Mouse (Mus musculus): Measurements from ENCODE around the gene Dync1li2. TPM values are rescaled to one million over a fixed set of nuclear protein-coding genes. Genes with fewer than 3 reads are reported as not detected.

Gene Dync1li2
- polyA plus RNA-seq, 1 experiment from 2014 or later: 11.3 TPM

DNA sequence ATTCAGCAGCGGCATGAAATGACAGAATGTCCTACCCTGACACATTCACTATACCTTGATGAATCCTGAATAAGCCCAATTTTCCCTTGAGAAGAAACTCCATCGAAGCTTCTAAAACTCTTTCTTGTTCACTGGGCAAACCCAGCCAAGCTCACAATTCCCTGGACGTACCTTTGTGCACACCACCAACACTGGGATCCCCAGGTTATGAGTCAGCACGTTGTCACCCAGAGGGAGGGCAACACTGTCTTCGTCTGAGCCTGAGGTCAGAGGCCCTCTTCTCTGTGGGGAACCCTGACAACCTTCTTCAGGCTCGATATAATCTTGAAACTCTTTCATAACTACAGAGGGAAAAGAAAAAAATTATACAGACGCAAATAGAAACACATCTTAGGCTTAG, 12.6 kb downstream of the Dync1li2 start:
- Histone ChIP-seq H3K9ac (ENCODE audit: low read depth, low read length) (no peak overlapping the region), H3K27ac (ENCODE audit: low read length) (no peak overlapping the region), H3K36me3 (ENCODE audit: control insufficient read depth, insufficient read depth) (peaks cover 53% of the 10 kb centered on the region), H3K27me3 (ENCODE audit: control insufficient read depth, insufficient read depth, low read depth, low read length) (no peaks in the 10 kb centered on the region), H3K4me2 (ENCODE audit: low read depth, low read length) (no peak overlapping the region), H3K9me3 (replicated peaks; ENCODE audit: control insufficient read depth, low read length) (no peaks in the 10 kb centered on the region), H3K4me3 (ENCODE audit: low read depth, low read length) (no peak overlapping the region), H3K4me1 (ENCODE audit: control insufficient read depth, low read depth, low read length) (peaks cover 13% of the 10 kb centered on the region)
- 73% methylated on average over 7 of the region's 7 CpGs for WGBS (ENCODE audit: insufficient replicate concordance)
- ATAC-seq (ENCODE audit: low read depth): no peak

DNA sequence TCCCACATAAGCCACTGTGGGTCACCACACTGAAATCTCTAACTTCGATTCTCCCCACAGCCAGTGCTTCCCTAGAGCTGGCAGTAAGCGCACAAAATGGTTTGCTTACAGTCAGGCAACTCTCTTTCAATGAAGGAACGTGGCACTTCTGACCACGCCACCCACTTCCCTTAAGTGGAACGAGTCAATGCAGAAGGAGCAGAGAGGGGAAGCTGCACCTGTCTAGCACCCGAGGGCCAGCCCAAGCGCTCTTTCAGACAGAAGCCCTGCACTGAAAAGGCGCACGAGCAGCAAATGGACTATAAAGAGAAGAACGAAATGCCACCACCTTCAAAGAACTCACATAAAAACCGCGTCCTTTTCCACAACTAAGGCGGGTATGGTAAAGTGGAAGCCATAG, 15.1 kb downstream of the Dync1li2 start:
- no peaks in the 10 kb centered on the region for H3K27me3 ChIP-seq (ENCODE audit: control insufficient read depth, insufficient read depth, low read depth, low read length)
- H3K36me3 ChIP-seq (ENCODE audit: control insufficient read depth, insufficient read depth): peaks cover 52% of the 10 kb centered on the region
- no peak overlapping the region for H3K9ac ChIP-seq (ENCODE audit: low read depth, low read length)
- H3K4me1 ChIP-seq (ENCODE audit: control insufficient read depth, low read depth, low read length): no peaks in the 10 kb centered on the region
- WGBS (ENCODE audit: insufficient replicate concordance): 74% methylated on average over 13 of the region's 13 CpGs
- no peak overlapping the region for H3K27ac ChIP-seq (ENCODE audit: low read length)
- no peaks in the 10 kb centered on the region for H3K9me3 ChIP-seq (replicated peaks; ENCODE audit: control insufficient read depth, low read length)
- ATAC-seq (ENCODE audit: low read depth): no peak
- H3K4me2 ChIP-seq (ENCODE audit: low read depth, low read length): no peak overlapping the region
- H3K4me3 ChIP-seq (ENCODE audit: low read depth, low read length): no peak overlapping the region

DNA sequence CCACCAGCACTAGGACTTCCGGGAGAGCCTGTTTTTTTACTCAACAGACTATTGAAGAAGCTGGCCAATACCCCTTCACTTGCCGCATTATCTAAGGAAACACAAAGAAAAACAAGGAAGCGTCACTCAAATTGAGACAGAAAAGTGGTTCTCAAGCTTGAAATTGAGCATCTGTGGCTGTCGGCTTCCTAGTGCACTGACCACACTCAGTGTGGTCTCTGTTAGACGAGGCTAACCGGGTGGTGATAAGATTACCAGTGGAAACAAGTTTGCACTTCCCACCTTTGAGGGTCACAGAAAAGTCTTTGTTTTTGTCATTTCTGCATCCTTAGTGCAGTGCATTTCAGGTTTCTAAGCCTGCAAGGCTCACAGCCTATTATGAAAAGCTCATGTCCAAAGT, 20.5 kb downstream of the Dync1li2 start:
- no peak overlapping the region for H3K4me2 ChIP-seq (ENCODE audit: low read depth, low read length)
- no peaks in the 10 kb centered on the region for H3K27me3 ChIP-seq (ENCODE audit: control insufficient read depth, insufficient read depth, low read depth, low read length)
- H3K9ac ChIP-seq (ENCODE audit: low read depth, low read length): no peak overlapping the region
- no peaks in the 10 kb centered on the region for H3K4me1 ChIP-seq (ENCODE audit: control insufficient read depth, low read depth, low read length)
- no peak overlapping the region for H3K27ac ChIP-seq (ENCODE audit: low read length)
- ATAC-seq (ENCODE audit: low read depth): no peak
- H3K9me3 ChIP-seq (replicated peaks; ENCODE audit: control insufficient read depth, low read length): no peaks in the 10 kb centered on the region
- H3K4me3 ChIP-seq (ENCODE audit: low read depth, low read length): no peak overlapping the region
- WGBS (ENCODE audit: insufficient replicate concordance): 44% methylated on average over 6 of the region's 6 CpGs
- peaks cover 40% of the 10 kb centered on the region for H3K36me3 ChIP-seq (ENCODE audit: control insufficient read depth, insufficient read depth)

DNA sequence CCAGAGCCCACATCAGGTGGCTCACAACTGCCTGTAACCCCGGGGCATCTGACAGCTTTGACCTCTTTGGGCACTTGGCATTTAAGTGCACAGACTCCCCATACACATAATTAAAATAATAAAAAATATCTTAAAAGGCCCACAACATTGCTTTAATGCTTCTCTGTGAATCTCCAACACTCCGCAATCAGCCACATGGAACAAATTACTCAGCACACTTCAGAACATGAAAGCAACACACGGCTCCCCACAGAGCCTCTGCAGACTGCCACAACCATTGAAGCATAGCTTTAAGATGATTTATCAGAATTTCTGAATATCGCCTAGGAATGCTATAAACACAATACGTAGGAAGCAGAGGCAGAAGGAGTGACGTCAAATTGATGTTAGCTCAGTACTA, 26.8 kb downstream of the Dync1li2 start:
- no peak overlapping the region for H3K9ac ChIP-seq (ENCODE audit: low read depth, low read length)
- no peaks in the 10 kb centered on the region for H3K4me1 ChIP-seq (ENCODE audit: control insufficient read depth, low read depth, low read length)
- H3K4me2 ChIP-seq (ENCODE audit: low read depth, low read length): no peak overlapping the region
- H3K27ac ChIP-seq (ENCODE audit: low read length): no peak overlapping the region
- H3K27me3 ChIP-seq (ENCODE audit: control insufficient read depth, insufficient read depth, low read depth, low read length): no peaks in the 10 kb centered on the region
- WGBS (ENCODE audit: insufficient replicate concordance): 78% methylated on average over 6 of the region's 6 CpGs
- ATAC-seq (ENCODE audit: low read depth): no peak
- no peak overlapping the region for H3K4me3 ChIP-seq (ENCODE audit: low read depth, low read length)
- H3K36me3 ChIP-seq (ENCODE audit: control insufficient read depth, insufficient read depth): peaks cover 11% of the 10 kb centered on the region
- no peaks in the 10 kb centered on the region for H3K9me3 ChIP-seq (replicated peaks; ENCODE audit: control insufficient read depth, low read length)

DNA sequence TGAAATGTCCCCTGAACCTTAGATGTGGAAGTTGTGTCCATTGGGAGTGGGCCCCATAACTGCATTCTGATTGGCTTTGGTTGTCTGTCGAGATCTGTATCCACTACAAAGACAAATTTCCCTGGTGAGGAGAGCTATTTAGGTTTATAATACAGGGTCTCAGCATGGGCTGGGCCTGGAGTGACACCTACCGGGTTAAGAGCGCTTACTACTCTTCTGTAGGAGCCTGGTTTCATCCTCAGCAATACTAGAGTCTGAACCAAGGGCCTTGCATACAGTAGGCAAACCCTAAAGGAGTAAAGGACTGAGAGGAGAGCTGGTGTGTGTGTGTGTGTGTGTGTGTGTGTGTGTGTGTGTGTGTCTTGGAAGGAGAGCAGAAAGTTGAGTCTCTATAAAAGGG, 28.6 kb downstream of the Dync1li2 start:
- Histone ChIP-seq H3K4me2 (ENCODE audit: low read depth, low read length) (no peak overlapping the region), H3K36me3 (ENCODE audit: control insufficient read depth, insufficient read depth) (peaks cover 4% of the 10 kb centered on the region; the same call in 1 of the 2 replicates), H3K9me3 (replicated peaks; ENCODE audit: control insufficient read depth, low read length) (no peaks in the 10 kb centered on the region), H3K27me3 (ENCODE audit: control insufficient read depth, insufficient read depth, low read depth, low read length) (no peaks in the 10 kb centered on the region), H3K4me3 (ENCODE audit: low read depth, low read length) (no peak overlapping the region), H3K27ac (ENCODE audit: low read length) (no peak overlapping the region), H3K9ac (ENCODE audit: low read depth, low read length) (no peak overlapping the region), H3K4me1 (ENCODE audit: control insufficient read depth, low read depth, low read length) (no peaks in the 10 kb centered on the region)
- 54% methylated on average over 3 of the region's 3 CpGs for WGBS (ENCODE audit: insufficient replicate concordance)
- no peak for ATAC-seq (ENCODE audit: low read depth)

DNA sequence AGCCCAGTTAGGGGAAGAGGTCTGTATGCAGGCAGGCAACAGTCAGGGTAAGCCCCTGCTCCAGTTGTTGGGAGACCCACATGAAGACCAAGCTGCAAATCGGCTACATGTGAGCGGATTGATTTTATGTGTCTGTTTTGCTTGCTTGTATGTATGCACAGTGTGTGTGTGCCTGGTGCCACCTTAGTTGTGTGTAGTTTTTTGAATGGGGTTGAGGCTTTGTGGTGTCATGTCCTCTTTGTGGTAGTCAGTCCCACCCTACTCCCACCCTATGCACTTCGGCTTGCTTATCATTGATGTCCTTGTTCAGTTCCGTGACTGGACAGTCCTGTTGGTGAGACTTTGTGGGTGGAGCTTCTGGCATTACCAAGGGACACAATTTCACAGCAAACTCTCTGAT, 29.1 kb downstream of the Dync1li2 start:
- no peak overlapping the region for H3K4me3 ChIP-seq (ENCODE audit: low read depth, low read length)
- H3K27ac ChIP-seq (ENCODE audit: low read length): no peak overlapping the region
- H3K9ac ChIP-seq (ENCODE audit: low read depth, low read length): no peak overlapping the region
- WGBS (ENCODE audit: insufficient replicate concordance): 59% methylated on average over 4 of the region's 4 CpGs
- H3K27me3 ChIP-seq (ENCODE audit: control insufficient read depth, insufficient read depth, low read depth, low read length): no peaks in the 10 kb centered on the region
- ATAC-seq (ENCODE audit: low read depth): no peak
- H3K4me1 ChIP-seq (ENCODE audit: control insufficient read depth, low read depth, low read length): no peaks in the 10 kb centered on the region
- H3K4me2 ChIP-seq (ENCODE audit: low read depth, low read length): no peak overlapping the region
- H3K36me3 ChIP-seq (ENCODE audit: control insufficient read depth, insufficient read depth): peaks cover 4% of the 10 kb centered on the region; the same call in 1 of the 2 replicates
- no peaks in the 10 kb centered on the region for H3K9me3 ChIP-seq (replicated peaks; ENCODE audit: control insufficient read depth, low read length)

DNA sequence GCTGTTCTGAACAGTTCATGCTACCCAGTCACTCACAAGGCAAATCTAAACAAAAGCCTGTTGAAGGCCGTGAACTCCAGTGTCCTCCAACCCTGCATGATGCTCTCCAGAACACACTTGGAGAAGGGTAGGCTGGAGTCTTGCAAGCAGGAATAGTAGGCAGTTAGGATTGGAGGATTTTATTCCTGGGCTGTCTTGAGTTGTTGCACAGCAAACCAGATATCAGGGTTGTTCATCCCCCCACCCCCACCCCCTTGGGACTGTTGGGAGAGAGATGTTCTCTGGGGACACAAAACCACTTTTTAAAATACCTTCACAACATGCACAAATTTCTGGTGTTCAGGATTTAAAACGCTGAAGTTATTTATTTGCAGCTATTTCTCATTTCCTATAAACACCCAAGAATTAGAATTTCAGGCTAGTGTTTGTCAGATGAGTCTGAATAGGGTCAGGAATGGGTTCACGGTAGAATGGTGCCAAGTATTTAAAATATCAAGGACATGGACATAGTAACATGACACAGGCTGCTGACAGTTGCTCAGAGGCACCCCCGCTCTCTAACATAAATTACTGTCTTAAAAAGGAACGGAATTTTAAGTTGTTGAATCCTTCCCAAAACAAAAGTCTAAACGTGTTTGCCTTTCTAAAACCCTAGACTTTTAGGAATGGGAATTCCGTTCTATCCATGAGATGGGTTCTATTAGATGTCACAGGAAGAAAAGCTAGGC, 29.9 kb downstream of the Dync1li2 start:
- Histone ChIP-seq H3K4me3 (ENCODE audit: low read depth, low read length) (no peak overlapping the region), H3K36me3 (ENCODE audit: control insufficient read depth, insufficient read depth) (0 out of 2 replicates have a peak, but pooled peaks cover 2% of the 10 kb centered on the region), H3K27ac (ENCODE audit: low read length) (no peak overlapping the region), H3K27me3 (ENCODE audit: control insufficient read depth, insufficient read depth, low read depth, low read length) (no peaks in the 10 kb centered on the region), H3K4me2 (ENCODE audit: low read depth, low read length) (no peak overlapping the region), H3K9me3 (replicated peaks; ENCODE audit: control insufficient read depth, low read length) (no peaks in the 10 kb centered on the region), H3K4me1 (ENCODE audit: control insufficient read depth, low read depth, low read length) (no peaks in the 10 kb centered on the region), H3K9ac (ENCODE audit: low read depth, low read length) (no peak overlapping the region)
- ATAC-seq (ENCODE audit: low read depth): no peak
- 64% methylated on average over 7 of the region's 7 CpGs for whole genome bisulfite sequencing (ENCODE audit: insufficient replicate concordance)

DNA sequence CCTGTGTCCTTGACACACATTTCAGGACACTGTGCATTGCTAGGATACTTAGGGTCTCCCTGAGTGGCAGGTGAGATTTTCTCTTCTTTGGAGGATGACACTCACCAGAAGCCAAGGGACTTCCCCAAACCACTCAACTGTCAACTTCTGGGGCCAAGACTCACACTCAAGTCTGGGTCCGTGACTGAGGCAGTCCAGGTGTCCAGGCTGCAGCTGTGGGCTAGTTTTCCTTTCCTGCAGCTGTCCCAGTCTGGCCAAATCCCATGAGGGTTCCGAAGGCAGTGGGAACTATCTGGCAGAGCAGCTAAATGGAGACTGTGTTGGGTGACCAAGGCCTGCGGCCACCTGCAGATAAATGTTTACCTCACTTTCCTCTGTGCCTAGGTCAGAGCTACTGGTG, 30.9 kb downstream of the Dync1li2 start:
- 61% methylated on average over 3 of the region's 3 CpGs for WGBS (ENCODE audit: insufficient replicate concordance)
- no peak for ATAC-seq (ENCODE audit: low read depth)

DNA sequence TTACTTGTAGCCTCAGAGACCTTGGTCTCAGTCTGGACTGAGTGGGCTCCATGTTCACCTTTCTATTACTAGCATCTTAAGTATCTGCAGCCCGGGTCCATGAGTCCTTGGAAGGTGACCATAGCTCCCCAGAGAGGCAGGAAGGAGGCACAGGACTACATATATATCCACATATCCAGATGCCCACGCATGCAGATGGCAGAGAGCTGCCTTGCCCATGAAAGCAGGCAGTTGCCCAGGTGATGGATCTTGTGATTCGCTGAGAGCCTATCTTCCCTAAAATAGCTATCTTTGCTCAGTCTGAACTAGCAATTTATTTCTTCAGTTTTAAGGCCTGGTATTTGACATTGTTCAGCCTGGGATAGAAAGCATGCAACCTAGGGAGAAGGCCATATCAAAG, 31.4 kb downstream of the Dync1li2 start:
- Histone ChIP-seq H3K9ac (ENCODE audit: low read depth, low read length) (no peak overlapping the region), H3K4me2 (ENCODE audit: low read depth, low read length) (no peak overlapping the region), H3K9me3 (replicated peaks; ENCODE audit: control insufficient read depth, low read length) (no peaks in the 10 kb centered on the region), H3K4me1 (ENCODE audit: control insufficient read depth, low read depth, low read length) (no peaks in the 10 kb centered on the region), H3K4me3 (ENCODE audit: low read depth, low read length) (no peak overlapping the region), H3K36me3 (ENCODE audit: control insufficient read depth, insufficient read depth) (no peaks in the 10 kb centered on the region), H3K27me3 (ENCODE audit: control insufficient read depth, insufficient read depth, low read depth, low read length) (no peaks in the 10 kb centered on the region), H3K27ac (ENCODE audit: low read length) (no peak overlapping the region)
- WGBS (ENCODE audit: insufficient replicate concordance): 61% methylated on average over 3 of the region's 3 CpGs
- no peak for ATAC-seq (ENCODE audit: low read depth)

More for the DNA sequence above, 30.9 kb downstream of the Dync1li2 start:
- Histone ChIP-seq H3K9ac (ENCODE audit: low read depth, low read length) (no peak overlapping the region), H3K36me3 (ENCODE audit: control insufficient read depth, insufficient read depth) (no peaks in the 10 kb centered on the region), H3K4me3 (ENCODE audit: low read depth, low read length) (no peak overlapping the region), H3K4me2 (ENCODE audit: low read depth, low read length) (no peak overlapping the region), H3K27ac (ENCODE audit: low read length) (no peak overlapping the region), H3K4me1 (ENCODE audit: control insufficient read depth, low read depth, low read length) (no peaks in the 10 kb centered on the region), H3K9me3 (replicated peaks; ENCODE audit: control insufficient read depth, low read length) (no peaks in the 10 kb centered on the region), H3K27me3 (ENCODE audit: control insufficient read depth, insufficient read depth, low read depth, low read length) (no peaks in the 10 kb centered on the region)
